Mouse (Mus musculus) cerebellum, postnatal 36 days (tissue): ENCODE measurements at regions not wholly inside any gene's neighbourhood (a gene's known extent, or its start where the extent isn't known, plus 50 kb on each side); places are given as distances from the start of the nearest gene placed in this dataset.
"Not testable (repeated sequence)": the region's sequence is repeated elsewhere in the genome, so short reads cannot be mapped to it uniquely, and the experiment has no call there.

Source experiments
- DNase-seq, 2 experiments: peaks; one replicate each; pipeline ENCODE4 v3.0.0; 2021 to 2022; ENCODE audit warnings: mixed read lengths in 2 of 2

GRCm38 (mm10) chr1:177501288-177501687, 59.1 kb downstream of the Zbtb18 start:
- DNase-seq: no peak

- no peak for DNase-seq
Measured at GRCm38 (mm10) chr1:177503946-177504345, 61.8 kb downstream of the Zbtb18 start.

DNA sequence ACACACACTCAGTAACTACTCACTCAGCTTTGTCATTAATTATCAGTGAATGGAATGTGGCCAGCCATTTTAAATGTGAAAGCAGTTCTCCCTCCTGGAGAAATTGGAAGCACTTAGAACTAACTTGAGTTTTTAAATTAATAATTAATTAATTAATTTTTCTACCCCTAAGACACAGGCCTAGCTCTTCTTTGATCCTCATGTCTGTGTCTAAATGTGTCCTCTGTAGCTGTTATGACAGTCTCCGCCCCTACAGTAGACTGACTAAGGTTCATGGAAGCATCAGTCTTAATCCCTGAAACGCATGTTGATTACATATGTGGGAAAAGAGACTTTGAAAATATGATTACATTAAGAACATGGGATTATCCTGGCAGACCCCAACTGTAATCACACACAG, 62.6 kb downstream of the Zbtb18 start:
- DNase-seq: no peak

DNA sequence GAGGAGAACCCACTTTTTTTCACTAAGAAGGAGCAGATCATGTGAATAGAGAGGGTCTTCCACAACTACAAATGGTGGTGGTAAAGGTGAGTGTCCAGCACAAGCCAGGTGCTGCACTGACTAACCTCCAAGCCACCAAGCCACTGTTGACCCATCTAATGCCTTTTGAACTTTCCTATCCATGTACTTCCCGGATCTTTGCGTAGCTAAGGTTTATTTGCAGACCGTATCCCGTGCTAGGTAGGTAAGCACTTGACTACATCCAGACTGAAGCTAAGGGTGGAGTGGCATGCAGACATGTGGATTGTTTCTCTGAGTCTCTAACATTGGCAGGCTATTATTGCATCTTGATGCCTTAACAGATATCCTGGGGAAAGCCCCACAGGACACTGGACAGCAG, 65.2 kb downstream of the Zbtb18 start:
- DNase-seq: not testable (repeated sequence)

GRCm38 (mm10) chr1:177509786-177510185, 67.6 kb downstream of the Zbtb18 start:
- DNase-seq: no peak

- DNase-seq: no peak
Measured at GRCm38 (mm10) chr1:177512116-177512515, 70.0 kb downstream of the Zbtb18 start.

- no peak for DNase-seq
Measured at GRCm38 (mm10) chr1:177517934-177518610, 75.9 kb downstream of the Zbtb18 start.

- no peak for DNase-seq
Measured at GRCm38 (mm10) chr1:177518897-177519513, 76.9 kb downstream of the Zbtb18 start.

- DNase-seq: no peak
Measured at GRCm38 (mm10) chr1:177521110-177521509, 79.0 kb downstream of the Zbtb18 start.

GRCm38 (mm10) chr1:177525141-177525540, 83.0 kb downstream of the Zbtb18 start:
- DNase-seq: no peak

DNA sequence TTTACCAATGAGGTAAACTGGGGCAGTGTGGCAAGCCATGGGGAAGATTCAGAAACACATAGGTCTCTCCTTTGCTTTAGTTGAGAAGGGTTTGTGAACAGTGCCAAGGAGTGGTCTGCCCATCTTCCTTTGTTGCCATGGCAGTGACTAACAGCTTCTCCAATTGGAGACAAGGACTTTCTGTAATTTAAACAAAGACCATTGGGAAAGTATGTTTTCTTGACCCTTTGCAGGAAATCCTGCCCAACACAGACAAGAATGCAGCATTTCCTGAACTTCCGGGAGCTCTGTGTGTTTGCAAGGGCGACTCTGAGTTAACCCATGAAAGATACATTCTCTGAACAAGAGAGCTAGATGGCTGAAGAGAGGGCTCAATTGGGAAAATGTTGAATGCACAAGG, 89.6 kb downstream of the Zbtb18 start:
- no peak for DNase-seq

GRCm38 (mm10) chr1:177532656-177533055, 90.5 kb downstream of the Zbtb18 start:
- no peak for DNase-seq

- no peak for DNase-seq
Measured at GRCm38 (mm10) chr1:177533332-177533731, 91.2 kb downstream of the Zbtb18 start.

- DNase-seq: no peak
Measured at GRCm38 (mm10) chr1:177545031-177545735, 103.0 kb downstream of the Zbtb18 start.

GRCm38 (mm10) chr1:177547716-177548115, 105.6 kb downstream of the Zbtb18 start:
- no peak for DNase-seq

DNA sequence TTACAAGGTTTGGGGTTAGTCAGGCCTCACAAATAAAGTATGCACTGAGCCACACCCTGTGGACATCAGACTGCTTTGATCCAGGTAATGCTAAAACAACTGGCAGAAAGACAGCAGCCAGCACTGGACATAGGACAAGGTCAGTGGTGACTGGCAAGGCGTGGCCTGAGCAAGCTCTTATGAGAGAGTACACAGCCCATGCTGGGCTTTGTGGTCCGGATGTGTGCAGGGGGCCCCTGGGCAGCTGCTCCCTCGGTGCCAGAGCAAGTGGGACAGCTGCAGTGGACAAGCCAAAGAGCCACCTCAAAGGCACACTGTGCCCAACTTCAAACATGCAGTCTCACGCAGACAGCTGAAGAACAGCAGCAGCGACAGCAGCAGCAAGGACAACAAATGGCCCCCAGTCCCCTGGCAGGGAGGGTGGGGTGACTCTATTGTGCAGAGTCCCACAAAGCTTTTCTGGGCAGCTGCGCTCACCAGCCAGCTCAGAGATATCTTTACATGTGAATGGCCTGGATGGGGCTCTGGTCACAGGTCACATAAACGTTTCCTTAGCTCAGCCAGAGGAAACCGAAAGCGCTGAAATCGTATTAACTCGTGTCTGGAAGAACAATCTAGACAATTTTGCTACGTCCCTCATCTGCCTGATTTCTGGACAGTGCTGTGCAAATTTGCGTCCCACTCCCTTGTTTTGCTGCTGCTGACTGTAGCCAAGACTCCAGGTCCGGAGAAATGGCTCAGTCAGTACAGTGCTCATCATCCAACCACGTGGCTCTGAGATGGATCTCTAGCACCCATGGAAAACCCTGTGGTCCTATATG, 113.5 kb downstream of the Zbtb18 start:
- DNase-seq: no peak

GRCm38 (mm10) chr1:177557432-177557831, 115.3 kb downstream of the Zbtb18 start:
- DNase-seq: no peak

DNA sequence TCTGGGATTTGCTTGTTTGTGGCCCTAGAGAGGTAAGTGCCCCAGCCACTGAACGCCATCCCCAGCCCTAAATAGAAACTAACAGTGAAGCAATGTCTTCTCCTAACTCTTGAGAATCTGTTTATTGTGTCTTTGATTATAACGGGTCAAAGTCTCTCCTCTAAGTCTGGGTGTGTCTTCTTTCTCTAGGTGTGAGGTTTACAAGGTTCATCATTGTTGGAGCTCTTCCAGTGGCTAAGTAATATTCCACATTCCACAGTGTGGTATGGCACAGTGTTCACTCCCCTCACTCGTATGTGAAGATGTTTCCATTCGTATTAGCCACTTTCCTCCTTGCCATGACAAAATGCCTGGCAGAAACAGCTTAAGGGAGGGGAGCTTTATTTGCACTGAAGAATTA, 115.7 kb downstream of the Zbtb18 start:
- DNase-seq: no peak

- no peak for DNase-seq
Measured at GRCm38 (mm10) chr1:177561716-177562588, 119.8 kb downstream of the Zbtb18 start.

DNA sequence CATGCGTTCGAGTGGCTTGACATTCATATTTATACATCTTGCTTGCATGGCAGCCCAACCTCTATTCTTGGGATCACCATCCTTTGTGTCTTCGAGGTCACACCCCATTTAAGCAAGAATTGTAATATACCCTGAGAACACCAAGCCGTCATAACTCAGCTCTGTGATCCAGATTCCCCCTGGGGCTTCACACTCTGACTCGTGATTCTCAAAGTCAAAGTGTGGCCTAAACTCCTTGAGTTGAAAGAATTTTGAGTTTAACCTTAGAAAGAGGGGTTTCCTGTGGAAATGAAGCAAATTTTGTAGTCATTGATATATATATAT, 120.4 kb downstream of the Zbtb18 start:
- no peak for DNase-seq

GRCm38 (mm10) chr1:177565678-177566077, 123.5 kb downstream of the Zbtb18 start:
- no peak for DNase-seq
